Mouse (Mus musculus): ENCODE results near the gene Ercc4. TPM values are rescaled to one million over a fixed set of nuclear protein-coding genes. Genes with fewer than 3 reads are reported as not detected.

The Ercc4 gene
- polyA plus RNA-seq, 1 experiment from 2014 or later: 15.2 TPM

GRCm38 (mm10) chr16:13118754-13119294 is 9.3 kb downstream of the Ercc4 start:
- no peak for ATAC-seq (ENCODE audit: low FRiP score, low read depth)
- Histone ChIP-seq H3K4me1 (no peaks in the 10 kb centered on the region), H3K27ac (no peak overlapping the region), H3K36me3 (peaks cover 51% of the 10 kb centered on the region), H3K9me3 (no peaks in the 10 kb centered on the region), H3K9ac (no peak overlapping the region), H3K27me3 (no peaks in the 10 kb centered on the region), H3K4me2 (replicated peaks) (no peak overlapping the region), H3K4me3 (no peak overlapping the region)
- 88% methylated on average over 2 of the region's 2 CpGs for WGBS

- Histone ChIP-seq H3K9me3 (no peaks in the 10 kb centered on the region), H3K9ac (no peak overlapping the region), H3K4me3 (no peak overlapping the region), H3K27ac (no peak overlapping the region), H3K36me3 (peaks cover 52% of the 10 kb centered on the region), H3K4me1 (no peaks in the 10 kb centered on the region), H3K4me2 (replicated peaks) (no peak overlapping the region), H3K27me3 (no peaks in the 10 kb centered on the region)
- WGBS: 95% methylated on average over 3 of the region's 3 CpGs
- no peak for ATAC-seq (ENCODE audit: low FRiP score, low read depth)
Observed at GRCm38 (mm10) chr16:13119641-13120350, 10.3 kb downstream of the Ercc4 start.

GRCm38 (mm10) chr16:13125357-13125756 is 15.9 kb downstream of the Ercc4 start:
- Histone ChIP-seq H3K9ac (no peak overlapping the region), H3K36me3 (peaks cover 84% of the 10 kb centered on the region), H3K27me3 (no peaks in the 10 kb centered on the region), H3K4me2 (replicated peaks) (no peak overlapping the region), H3K9me3 (no peaks in the 10 kb centered on the region), H3K4me3 (no peak overlapping the region), H3K4me1 (no peaks in the 10 kb centered on the region), H3K27ac (no peak overlapping the region)
- 77% methylated on average over 8 of the region's 8 CpGs for WGBS
- no peak for ATAC-seq (ENCODE audit: low FRiP score, low read depth)

GRCm38 (mm10) chr16:13127566-13127965 is 18.1 kb downstream of the Ercc4 start:
- no peaks in the 10 kb centered on the region for H3K27me3 ChIP-seq
- H3K27ac ChIP-seq: no peak overlapping the region
- 92% methylated on average over 10 of the region's 10 CpGs for WGBS
- H3K36me3 ChIP-seq: peaks cover 86% of the 10 kb centered on the region
- ATAC-seq (ENCODE audit: low FRiP score, low read depth): no peak
- no peak overlapping the region for H3K9ac ChIP-seq
- no peaks in the 10 kb centered on the region for H3K9me3 ChIP-seq
- H3K4me1 ChIP-seq: no peaks in the 10 kb centered on the region
- H3K4me3 ChIP-seq: no peak overlapping the region
- H3K4me2 ChIP-seq (replicated peaks): no peak overlapping the region

GRCm38 (mm10) chr16:13130412-13130811 is 20.9 kb downstream of the Ercc4 start:
- Histone ChIP-seq H3K27ac (no peak overlapping the region), H3K9ac (no peak overlapping the region), H3K4me2 (replicated peaks) (no peak overlapping the region), H3K4me3 (no peak overlapping the region), H3K36me3 (peaks cover 74% of the 10 kb centered on the region), H3K27me3 (no peaks in the 10 kb centered on the region), H3K9me3 (no peaks in the 10 kb centered on the region), H3K4me1 (no peaks in the 10 kb centered on the region)
- no peak for ATAC-seq (ENCODE audit: low FRiP score, low read depth)
- WGBS: 45% methylated on average over 14 of the region's 14 CpGs

- ATAC-seq (ENCODE audit: low FRiP score, low read depth): no peak
- Histone ChIP-seq H3K27me3 (no peaks in the 10 kb centered on the region), H3K4me1 (no peaks in the 10 kb centered on the region), H3K4me3 (no peak overlapping the region), H3K9me3 (no peaks in the 10 kb centered on the region), H3K27ac (no peak overlapping the region), H3K9ac (no peak overlapping the region), H3K36me3 (peaks cover 40% of the 10 kb centered on the region), H3K4me2 (replicated peaks) (no peak overlapping the region)
- 91% methylated on average over 6 of the region's 6 CpGs for WGBS
Observed at GRCm38 (mm10) chr16:13141220-13141619, 31.7 kb downstream of the Ercc4 start.

GRCm38 (mm10) chr16:13143932-13144331 is 34.4 kb downstream of the Ercc4 start:
- Histone ChIP-seq H3K4me1 (no peaks in the 10 kb centered on the region), H3K4me3 (no peak overlapping the region), H3K9ac (no peak overlapping the region), H3K36me3 (peaks cover 65% of the 10 kb centered on the region), H3K9me3 (no peaks in the 10 kb centered on the region), H3K27ac (no peak overlapping the region), H3K27me3 (no peaks in the 10 kb centered on the region), H3K4me2 (replicated peaks) (no peak overlapping the region)
- ATAC-seq (ENCODE audit: low FRiP score, low read depth): no peak
- 89% methylated on average over 7 of the region's 7 CpGs for WGBS

GRCm38 (mm10) chr16:13144682-13145410 is 35.4 kb downstream of the Ercc4 start:
- no peaks in the 10 kb centered on the region for H3K9me3 ChIP-seq
- H3K27me3 ChIP-seq: no peaks in the 10 kb centered on the region
- H3K27ac ChIP-seq: no peak overlapping the region
- H3K36me3 ChIP-seq: peaks cover 74% of the 10 kb centered on the region
- H3K4me3 ChIP-seq: no peak overlapping the region
- no peak overlapping the region for H3K9ac ChIP-seq
- H3K4me2 ChIP-seq (replicated peaks): no peak overlapping the region
- WGBS: 92% methylated on average over 10 of the region's 10 CpGs
- no peaks in the 10 kb centered on the region for H3K4me1 ChIP-seq
- ATAC-seq (ENCODE audit: low FRiP score, low read depth): no peak

GRCm38 (mm10) chr16:13146231-13146630 is 36.7 kb downstream of the Ercc4 start:
- H3K4me1 ChIP-seq: no peaks in the 10 kb centered on the region
- H3K27me3 ChIP-seq: no peaks in the 10 kb centered on the region
- 78% methylated on average over 4 of the region's 4 CpGs for WGBS
- H3K9ac ChIP-seq: no peak overlapping the region
- H3K36me3 ChIP-seq: peaks cover 72% of the 10 kb centered on the region
- no peak for ATAC-seq (ENCODE audit: low FRiP score, low read depth)
- no peak overlapping the region for H3K27ac ChIP-seq
- no peaks in the 10 kb centered on the region for H3K9me3 ChIP-seq
- H3K4me2 ChIP-seq (replicated peaks): no peak overlapping the region
- no peak overlapping the region for H3K4me3 ChIP-seq

GRCm38 (mm10) chr16:13147810-13148555 is 38.5 kb downstream of the Ercc4 start:
- H3K4me1 ChIP-seq: no peaks in the 10 kb centered on the region
- H3K27ac ChIP-seq: no peak overlapping the region
- no peak for ATAC-seq (ENCODE audit: low FRiP score, low read depth)
- H3K4me2 ChIP-seq (replicated peaks): no peak overlapping the region
- H3K4me3 ChIP-seq: no peak overlapping the region
- no peak overlapping the region for H3K9ac ChIP-seq
- peaks cover 64% of the 10 kb centered on the region for H3K36me3 ChIP-seq
- no peaks in the 10 kb centered on the region for H3K27me3 ChIP-seq
- no peaks in the 10 kb centered on the region for H3K9me3 ChIP-seq
- WGBS: 91% methylated on average over 19 of the region's 19 CpGs

- no peak for ATAC-seq (ENCODE audit: low FRiP score, low read depth)
- H3K4me1 ChIP-seq: no peaks in the 10 kb centered on the region
- 86% methylated on average over 8 of the region's 8 CpGs for WGBS
Observed at GRCm38 (mm10) chr16:13149950-13150349, 40.5 kb downstream of the Ercc4 start.

GRCm38 (mm10) chr16:13150790-13151189 is 41.3 kb downstream of the Ercc4 start:
- Histone ChIP-seq H3K36me3 (peaks cover 43% of the 10 kb centered on the region), H3K27ac (no peak overlapping the region), H3K4me3 (no peak overlapping the region), H3K9me3 (no peaks in the 10 kb centered on the region), H3K4me1 (no peaks in the 10 kb centered on the region), H3K9ac (no peak overlapping the region), H3K27me3 (no peaks in the 10 kb centered on the region), H3K4me2 (replicated peaks) (no peak overlapping the region)
- WGBS: 72% methylated on average over 6 of the region's 6 CpGs
- no peak for ATAC-seq (ENCODE audit: low FRiP score, low read depth)

More at GRCm38 (mm10) chr16:13149950-13150349, 40.5 kb downstream of the Ercc4 start:
- peaks cover 46% of the 10 kb centered on the region for H3K36me3 ChIP-seq
- H3K4me2 ChIP-seq (replicated peaks): no peak overlapping the region
- no peaks in the 10 kb centered on the region for H3K9me3 ChIP-seq
- no peak overlapping the region for H3K9ac ChIP-seq
- no peak overlapping the region for H3K4me3 ChIP-seq
- no peak overlapping the region for H3K27ac ChIP-seq
- H3K27me3 ChIP-seq: no peaks in the 10 kb centered on the region
